Comparison of ENCODE assay signal across 25 mouse cellular contexts in the genomic region with DNA sequence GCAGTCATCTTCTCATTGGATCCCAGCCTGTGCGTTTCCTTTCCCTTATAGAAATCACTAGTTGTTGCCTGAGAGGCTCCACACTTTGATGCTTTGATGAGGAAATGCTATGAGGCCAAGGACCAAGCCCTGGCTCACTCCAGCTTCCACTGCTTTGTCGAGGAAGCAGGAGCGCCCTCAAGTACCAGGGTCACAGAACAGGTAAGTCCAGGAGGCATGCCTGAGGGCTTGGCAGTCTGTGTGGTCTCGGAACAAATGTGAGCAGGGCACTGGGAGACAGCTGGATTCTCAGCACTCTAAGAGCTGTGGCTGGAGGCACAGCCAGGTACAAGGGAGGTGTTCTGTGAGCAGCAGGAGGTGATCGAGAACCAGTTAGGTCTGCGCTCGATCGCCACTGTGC. TPM values are rescaled to one million over a fixed set of nuclear protein-coding genes. Genes with fewer than 3 reads are reported as not detected.
A peak's percentile ranks its signal among the peaks of the same experiment; 100 is the strongest.
DNase-seq lines count a peak whose midpoint lies in the region; ATAC-seq and TF ChIP-seq lines count a peak whose summit lies in the region.
"Had no signal": no experiment of that assay in that cellular context is flagged by ENCODE, and none has a peak within 500 bp of the region (broad histone marks: within the 10 kb centered on the region; RNA-seq: fewer than 3 reads in every experiment).

No protein-coding gene starts in this region.

- 55% methylated on average over 8 of the region's 8 CpGs for WGBS in lung, embryonic 16.5 days
- 63% methylated on average over 8 of the region's 8 CpGs for WGBS in lung, adult 2 months
- WGBS in stomach, postnatal 0 days: 61% methylated on average over 8 of the region's 8 CpGs

- no peaks in the 10 kb centered on the region for H3K9me3 ChIP-seq in lung, embryonic 16.5 days (ENCODE audit: control insufficient read depth, low read length)
- H3K9me3 ChIP-seq in stomach, postnatal 0 days (ENCODE audit: control insufficient read depth, low read length): no peaks in the 10 kb centered on the region
- H3K9me3 ChIP-seq: embryonic facial prominence, embryonic 12.5 days; embryonic facial prominence, embryonic 15.5 days; heart, embryonic 12.5 days; heart, embryonic 15.5 days had no signal

- H3K27me3 ChIP-seq in lung, embryonic 16.5 days (ENCODE audit: control insufficient read depth, insufficient read depth, low read depth, low read length): no peaks in the 10 kb centered on the region
- no peaks in the 10 kb centered on the region for H3K27me3 ChIP-seq in stomach, postnatal 0 days (ENCODE audit: control insufficient read depth, insufficient read depth, low read length)
- H3K27me3 ChIP-seq: embryonic facial prominence, embryonic 15.5 days; heart, embryonic 12.5 days had no signal

- no peak overlapping the region for H3K4me3 ChIP-seq in lung, embryonic 16.5 days (ENCODE audit: low read length)
- no peak overlapping the region for H3K4me3 ChIP-seq in lung, adult 2 months (replicated peaks; ENCODE audit: extremely low read depth, low read depth, low read length)
- no peak overlapping the region for H3K4me3 ChIP-seq in stomach, postnatal 0 days (ENCODE audit: low read depth, low read length)
- H3K4me3 ChIP-seq: embryonic facial prominence, embryonic 12.5 days; embryonic facial prominence, embryonic 15.5 days; gastrocnemius, adult 2 months; heart, embryonic 12.5 days; heart, embryonic 15.5 days had no signal

- no peaks in the 10 kb centered on the region for H3K36me3 ChIP-seq in lung, embryonic 16.5 days (ENCODE audit: control insufficient read depth, insufficient read depth, low read length)
- H3K36me3 ChIP-seq in stomach, postnatal 0 days (ENCODE audit: control insufficient read depth, insufficient read depth, low read length): no peaks in the 10 kb centered on the region
- H3K36me3 ChIP-seq: embryonic facial prominence, embryonic 12.5 days; embryonic facial prominence, embryonic 15.5 days; heart, embryonic 12.5 days; heart, embryonic 15.5 days had no signal

- peak; percentile 61 for ATAC-seq in lung, embryonic 16.5 days (ENCODE audit: low read depth)
- 0 out of 2 replicates have a peak, but pooled peaks have one; percentile 6 for ATAC-seq in stomach, postnatal 0 days (ENCODE audit: low FRiP score, low TSS enrichment)
- ATAC-seq: CD4-positive, CD25-positive, alpha-beta regulatory T cell, adult 4 months; forebrain, embryonic 14.5 days; forebrain, postnatal 0 days had no signal

- H3K9ac ChIP-seq in lung, embryonic 16.5 days (ENCODE audit: low read length): no peak overlapping the region
- H3K9ac ChIP-seq in stomach, postnatal 0 days (ENCODE audit: low read length): no peak overlapping the region
- H3K9ac ChIP-seq: embryonic facial prominence, embryonic 12.5 days; embryonic facial prominence, embryonic 15.5 days; forebrain, postnatal 0 days; heart, embryonic 12.5 days; heart, embryonic 15.5 days; hindbrain, embryonic 14.5 days had no signal

- H3K4me2 ChIP-seq in lung, embryonic 16.5 days (ENCODE audit: low read depth, low read length): no peak overlapping the region
- H3K4me2 ChIP-seq in stomach, postnatal 0 days (replicated peaks; ENCODE audit: low read depth): no peak overlapping the region
- H3K4me2 ChIP-seq: embryonic facial prominence, embryonic 12.5 days; embryonic facial prominence, embryonic 15.5 days; heart, embryonic 12.5 days; heart, embryonic 15.5 days; hindbrain, embryonic 14.5 days had no signal

- TF ChIP-seq EP300 in stomach, postnatal 0 days (optimal IDR thresholded peaks at IDR 0.05): no peak

- no peak for DNase-seq in lung, adult 2 months
- DNase-seq in urinary bladder, postnatal 14 days (ENCODE audit: low spot score): peak; percentile 59
- no peak for DNase-seq in urinary bladder, postnatal 4 days (ENCODE audit: low spot score in 2 of 2)
- no peak for DNase-seq in stomach, postnatal 0 days (ENCODE audit: low spot score)
- no peak for DNase-seq in layer of hippocampus, adult 18-20 months (ENCODE audit: low spot score in 2 of 2)
- DNase-seq: adrenal gland, adult 2 months; adrenal gland, postnatal 14 days; cerebellum, adult 11 months; cerebellum, adult 2 months; cerebellum, adult 9-11 months; cerebellum, postnatal 25 days; forebrain, postnatal 0 days; gastrocnemius, adult 2 months; gastrocnemius, postnatal 14 days; heart, adult 11 months; heart, postnatal 10 days; heart, postnatal 4 days had no signal

- TF ChIP-seq CTCF in lung, adult 2 months (IDR thresholded peaks at IDR 0.05; ENCODE audit: insufficient read depth, low read length): no peak
- TF ChIP-seq CTCF in stomach, postnatal 0 days (IDR thresholded peaks at IDR 0.05; ENCODE audit: low read depth): no peak

- H3K27ac ChIP-seq in lung, embryonic 16.5 days (ENCODE audit: low read length): no peak overlapping the region
- no peak overlapping the region for H3K27ac ChIP-seq in stomach, postnatal 0 days (replicated peaks)
- H3K27ac ChIP-seq: embryonic facial prominence, embryonic 12.5 days; embryonic facial prominence, embryonic 15.5 days; gastrocnemius, adult 2 months; heart, embryonic 15.5 days; hindbrain, embryonic 14.5 days had no signal

- H3K4me1 ChIP-seq in lung, embryonic 16.5 days (replicated peaks; ENCODE audit: control insufficient read depth, insufficient read depth, low read length): no peaks in the 10 kb centered on the region
- no peaks in the 10 kb centered on the region for H3K4me1 ChIP-seq in lung, adult 2 months (ENCODE audit: control insufficient read depth, insufficient read depth, low read length)
- H3K4me1 ChIP-seq in stomach, postnatal 0 days (replicated peaks; ENCODE audit: control insufficient read depth, insufficient read depth): no peaks in the 10 kb centered on the region
- H3K4me1 ChIP-seq: embryonic facial prominence, embryonic 12.5 days; embryonic facial prominence, embryonic 15.5 days; heart, embryonic 12.5 days had no signal

- no peak for TF ChIP-seq POLR2A in lung, adult 2 months (IDR thresholded peaks at IDR 0.05; ENCODE audit: borderline replicate concordance, extremely low read depth, low read depth, low read length)

RNA-seq across cellular contexts. Expression of a gene that starts 27.1 kb away (rescaled TPM):
- 8.7 and 9.0 TPM in 2 replicates for polyA plus RNA-seq in lung, embryonic 16.5 days (2015; fragmentation: Nextera tagmentation; extraction: Ambion mirVana)
- 32.8 and 34.0 TPM in 2 replicates for polyA plus RNA-seq in lung, adult 2 months (2012; rRNA removed)
- polyA plus RNA-seq in stomach, postnatal 0 days (2015; fragmentation: Nextera tagmentation; extraction: Ambion mirVana): 9.7 and 14.5 TPM in 2 replicates
- 10 to 100 TPM; 21.7 to 29.2 TPM for total RNA-seq in layer of hippocampus, adult 18-20 months (2021)
- polyA plus RNA-seq: CD4-positive, CD25-positive, alpha-beta regulatory T cell, adult 4 months had no signal

RNA-seq across cellular contexts. Expression of a gene that starts 44.6 kb away (rescaled TPM):
- polyA plus RNA-seq in lung, embryonic 16.5 days (2015; fragmentation: Nextera tagmentation; extraction: Ambion mirVana): 16.6 and 19.3 TPM in 2 replicates
- 5.0 and 6.1 TPM in 2 replicates for polyA plus RNA-seq in lung, adult 2 months (2012; rRNA removed)
- polyA plus RNA-seq in stomach, postnatal 0 days (2015; fragmentation: Nextera tagmentation; extraction: Ambion mirVana): 16.7 TPM in 2 replicates
- total RNA-seq in layer of hippocampus, adult 18-20 months (2021): 10 to 100 TPM; 66.4 to 79.3 TPM
